Mouse (Mus musculus) C2C12 (cell line): ENCODE measurements at regions not wholly inside any gene's neighbourhood (a gene's known extent, or its start where the extent isn't known, plus 50 kb on each side); places are given as distances from the start of the nearest gene placed in this dataset.

Source experiments
- CEBPB ChIP-seq: IDR thresholded peaks from one replicate; pipeline ENCODE4 v1.6.1; 2011; ENCODE audit warnings: low read depth, mild to moderate bottlenecking, control low read depth, moderate library complexity
- CTCF ChIP-seq: IDR thresholded peaks from one replicate; pipeline ENCODE4 v1.5.1; 2011; ENCODE audit not compliant: control insufficient read depth, insufficient read depth, insufficient read length

- TF ChIP-seq CEBPB (no peak), CTCF (no peak)
Measured at GRCm38 (mm10) chr11:45155782-45156181, 538.7 kb downstream of the Ebf1 start.
